Mouse (Mus musculus): ENCODE data around the gene Cnp.
A peak's percentile ranks its signal among the peaks of the same experiment; 100 is the strongest.
"Not testable (repeated sequence)": the region's sequence is repeated elsewhere in the genome, so short reads cannot be mapped to it uniquely, and the experiment has no call there.

Cnp gene

DNA sequence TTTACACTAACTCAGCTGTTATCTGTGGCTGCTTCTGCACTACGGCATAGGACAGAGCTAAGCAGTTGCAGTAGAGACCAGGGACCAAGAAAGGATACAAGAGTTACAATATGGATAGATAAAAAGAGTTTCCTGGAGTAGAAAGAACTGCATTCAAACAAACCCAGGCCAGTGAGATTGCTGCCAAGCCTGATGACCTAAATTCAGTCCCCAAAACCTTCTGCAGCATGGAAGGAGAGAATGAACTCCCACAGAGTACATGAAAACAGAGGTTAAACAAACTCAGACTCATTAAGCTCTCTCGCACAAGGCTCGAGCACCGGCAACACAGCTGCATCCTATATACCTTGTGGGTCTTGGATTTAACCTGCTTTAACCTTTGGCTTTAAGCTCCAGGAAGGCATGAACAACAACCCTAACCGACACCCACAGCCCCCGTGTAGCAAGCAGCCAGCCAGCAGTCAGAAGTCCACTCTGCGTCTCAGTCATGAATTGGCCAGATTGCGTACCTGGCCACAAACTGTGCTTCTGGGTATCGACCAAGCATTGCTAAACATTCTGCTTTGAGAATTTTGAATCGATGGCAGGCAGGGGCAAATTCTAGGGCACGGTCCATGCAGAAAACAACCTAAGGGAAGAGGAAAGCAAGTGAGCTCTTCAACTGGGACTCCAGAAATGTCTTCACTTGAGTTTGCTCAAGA lies 17.8 kb downstream of the Cnp start:
- no peak for DNase-seq

DNA sequence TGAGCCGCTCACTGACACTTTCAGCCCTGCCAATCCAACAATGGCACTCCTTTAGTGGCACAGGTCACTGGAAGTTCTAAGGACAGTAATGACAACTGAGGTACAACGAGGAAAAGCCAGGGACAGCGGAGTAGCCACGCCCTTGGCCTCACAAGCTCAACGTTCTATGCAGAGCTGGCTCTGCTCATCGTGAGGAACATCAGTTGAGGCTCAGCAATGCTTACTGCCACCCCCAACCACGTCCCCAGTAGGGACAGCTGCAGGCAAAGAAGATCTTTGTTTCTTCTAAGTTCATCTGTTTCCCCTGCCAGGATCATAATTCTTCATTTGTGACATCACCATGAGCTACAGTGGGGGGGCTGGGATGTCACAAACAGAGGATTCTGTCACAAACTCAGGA lies 19.9 kb downstream of the Cnp start:
- DNase-seq, result no peak

GRCm38 (mm10) chr11:100595533-100595932 lies 20.8 kb downstream of the Cnp start:
- DNase-seq, result no peak

- no peak for DNase-seq
Measured at GRCm38 (mm10) chr11:100598074-100598473, 23.4 kb downstream of the Cnp start.

- DNase-seq, result no peak
Measured at GRCm38 (mm10) chr11:100601372-100601771, 26.7 kb downstream of the Cnp start.

GRCm38 (mm10) chr11:100603155-100603554 lies 28.5 kb downstream of the Cnp start:
- no peak for DNase-seq

GRCm38 (mm10) chr11:100603813-100604212 lies 29.1 kb downstream of the Cnp start:
- no peak for DNase-seq

DNA sequence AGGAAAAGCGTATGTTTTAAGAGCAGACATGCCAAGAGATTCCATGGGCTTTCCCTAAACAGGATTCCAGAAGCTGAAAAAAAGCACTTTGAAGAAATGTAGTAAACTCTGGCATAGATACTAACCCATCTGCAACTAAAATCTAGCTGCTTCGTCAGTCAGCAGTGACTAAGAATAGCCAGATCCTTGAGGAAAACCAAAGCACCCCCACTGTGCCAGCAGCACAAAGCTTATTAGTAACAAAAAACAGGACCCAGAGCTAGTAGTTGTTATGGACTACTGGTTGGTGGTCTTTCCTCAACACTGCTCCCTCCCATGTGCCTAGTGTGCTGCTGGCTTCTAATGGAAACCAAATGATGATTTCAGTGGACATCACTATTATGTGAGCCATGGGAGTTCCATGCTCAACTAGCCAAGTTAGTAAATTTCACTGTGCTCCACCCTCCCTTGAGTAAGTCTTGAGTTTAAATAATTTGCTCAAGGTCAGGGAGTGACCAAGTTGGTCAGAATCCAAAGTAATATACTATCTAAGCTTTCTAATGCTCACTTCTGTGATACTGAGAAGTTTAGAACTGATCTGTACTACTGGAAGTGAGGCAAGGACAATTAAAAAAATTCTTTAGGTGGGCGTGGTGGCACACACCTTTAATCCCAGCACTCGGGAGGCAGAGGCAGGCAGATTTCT lies 29.8 kb downstream of the Cnp start:
- DNase-seq, result no peak

DNA sequence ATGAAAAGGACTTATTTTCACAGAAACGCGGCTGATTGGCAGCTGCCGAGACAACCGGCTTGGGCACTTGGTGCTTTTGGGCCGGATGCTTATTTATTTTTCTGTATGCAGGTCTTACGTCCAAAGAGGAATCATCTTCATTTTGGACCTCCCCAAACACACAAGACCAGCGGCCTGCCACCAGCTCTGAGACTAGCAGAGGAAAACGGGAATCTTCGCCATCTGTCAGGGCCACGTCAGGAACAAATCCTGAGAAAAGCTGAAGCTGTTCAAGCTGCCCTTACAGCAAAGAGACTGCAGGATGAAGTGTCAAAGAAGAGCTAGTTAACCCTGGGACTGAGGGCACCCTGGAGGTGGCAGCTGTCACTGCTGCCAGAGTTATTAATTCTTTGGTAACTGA lies 30.7 kb downstream of the Cnp start:
- DNase-seq, result no peak

- no peak for DNase-seq
Measured at GRCm38 (mm10) chr11:100607121-100607520, 32.4 kb downstream of the Cnp start.

GRCm38 (mm10) chr11:100608796-100609195 lies 34.1 kb downstream of the Cnp start:
- no peak for DNase-seq

GRCm38 (mm10) chr11:100609355-100609996 lies 34.8 kb downstream of the Cnp start:
- no peak for DNase-seq

DNA sequence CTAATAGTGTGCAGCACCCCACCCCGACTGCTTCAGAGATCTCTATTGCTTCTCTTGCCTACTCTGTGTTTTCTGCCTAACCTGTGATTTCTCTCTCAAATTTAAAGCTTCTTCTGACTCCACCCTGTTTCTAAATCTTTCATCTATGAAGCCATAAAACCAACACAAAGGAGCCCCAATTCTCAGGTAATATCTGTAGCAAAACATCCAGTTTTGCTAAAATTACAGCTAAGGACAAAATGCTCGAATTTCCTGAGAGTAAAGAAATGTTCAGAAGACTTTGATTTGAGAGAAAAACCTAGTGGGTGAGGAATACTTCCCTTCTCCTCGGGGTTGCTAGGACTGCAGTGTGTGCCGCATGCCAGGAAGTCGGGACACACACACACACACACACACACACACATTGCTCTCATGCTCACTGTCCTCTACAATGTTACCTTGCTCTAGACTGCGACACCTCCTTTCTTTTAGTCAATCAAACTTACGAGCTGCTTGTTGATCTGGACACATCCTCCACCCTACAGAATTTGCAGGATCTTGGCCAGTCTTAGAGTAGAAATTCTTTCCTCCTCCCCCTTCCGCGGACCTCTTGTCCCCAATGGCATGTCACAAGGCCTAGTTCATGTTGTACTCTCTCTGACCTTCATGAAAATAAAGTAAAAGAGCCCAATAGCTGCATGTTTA lies 35.4 kb downstream of the Cnp start:
- DNase-seq, result no peak

DNA sequence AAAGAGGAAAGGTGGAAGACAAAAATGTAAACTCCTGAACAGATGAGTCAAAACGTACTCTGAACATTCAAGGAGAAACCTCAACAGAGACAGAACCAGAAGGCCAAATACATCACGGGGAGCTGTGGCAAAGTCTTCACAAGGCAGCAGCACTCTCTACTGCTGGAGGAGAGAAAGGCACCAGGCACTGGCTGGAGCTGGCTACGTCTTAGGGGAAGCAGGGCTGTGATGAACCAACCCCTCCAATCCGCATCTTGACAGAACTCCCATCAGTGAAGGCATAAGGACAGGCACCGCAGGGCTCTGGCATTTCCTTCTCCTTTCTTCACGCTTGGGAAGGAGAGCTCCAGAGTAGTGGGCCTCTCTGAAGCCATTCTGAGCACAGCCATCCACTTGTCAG lies 36.9 kb downstream of the Cnp start:
- DNase-seq, result no peak

DNA sequence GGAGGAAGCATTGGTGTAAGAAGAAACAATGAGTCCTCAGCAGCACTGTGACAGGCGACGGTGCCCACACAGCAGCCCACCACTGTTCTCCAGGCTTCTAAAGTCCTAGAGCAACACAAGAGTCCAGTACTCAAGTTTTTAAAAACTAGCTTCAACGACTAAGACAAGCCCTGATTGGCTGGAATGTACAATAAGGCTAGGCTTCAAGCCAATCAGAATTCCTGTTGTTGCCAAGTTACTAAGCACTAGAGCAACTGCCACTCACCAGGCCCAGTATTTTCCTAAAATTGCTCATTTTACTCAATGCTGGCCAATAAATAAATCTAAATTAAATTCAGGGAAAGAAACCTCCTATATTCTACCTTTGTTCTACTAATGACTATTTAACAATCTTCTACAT lies 38.5 kb downstream of the Cnp start:
- DNase-seq, result no peak

- DNase-seq, result no peak
Measured at GRCm38 (mm10) chr11:100616332-100616731, 41.6 kb downstream of the Cnp start.

GRCm38 (mm10) chr11:100616836-100617235 lies 42.1 kb downstream of the Cnp start:
- not testable (repeated sequence) for DNase-seq

GRCm38 (mm10) chr11:100617480-100617879 lies 42.8 kb downstream of the Cnp start:
- DNase-seq, result no peak

GRCm38 (mm10) chr11:100618761-100619484 lies 44.2 kb downstream of the Cnp start, which contains the start of gene Nkiras2:
Gene Nkiras2 (plus strand): TSS chr11:100619244.
- DNase-seq, result peak; percentile 65

- DNase-seq, result peak; percentile 87 to 89
Measured at GRCm38 (mm10) chr11:100619485-100619975, 44.8 kb downstream of the Cnp start.

DNA sequence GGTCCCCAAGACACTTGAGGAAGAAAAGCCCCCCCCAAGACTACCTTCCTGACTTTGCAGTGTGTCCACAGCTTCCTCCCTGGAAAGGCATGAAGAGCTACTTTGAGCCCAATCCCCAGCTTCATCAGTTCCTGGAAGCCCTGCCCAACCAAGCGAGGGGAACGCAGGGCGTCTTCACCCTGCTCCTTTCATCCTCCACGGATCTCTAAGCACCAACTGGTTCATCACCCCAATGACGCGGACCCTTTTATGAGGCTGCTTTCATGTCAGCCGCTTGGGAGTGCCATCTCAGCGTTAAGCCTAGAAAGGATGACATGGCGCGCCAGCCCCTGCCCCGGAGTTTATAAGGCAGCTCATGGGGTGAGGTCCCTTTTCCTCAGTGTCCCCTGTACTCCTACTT lies 45.3 kb downstream of the Cnp start, which contains the start of gene Dnajc7:
Gene Dnajc7, minus strand, starts transcription at position 187 of the 400 bp plus-strand sequence.
- no peak for DNase-seq

DNA sequence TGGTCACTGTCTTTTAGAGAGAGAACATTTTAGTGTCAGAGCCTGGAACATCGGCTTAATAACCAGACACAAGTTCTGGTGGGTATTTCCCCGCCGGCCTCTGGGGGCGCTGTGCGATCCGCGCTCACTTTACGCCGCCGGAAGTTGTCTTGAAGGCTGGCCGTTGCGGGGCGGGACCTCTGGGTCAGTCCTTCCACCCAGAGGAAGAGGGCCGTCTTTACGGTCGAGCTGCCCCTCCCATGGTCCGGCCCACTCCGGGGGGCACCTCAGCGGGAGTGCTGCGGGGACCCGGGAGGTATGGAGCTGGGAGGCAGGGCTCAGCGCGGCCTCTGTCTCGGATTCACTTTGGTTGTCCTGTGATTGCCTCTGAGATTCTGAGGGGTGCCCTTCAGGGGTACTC lies 48.0 kb downstream of the Cnp start:
- peak; percentile 89 to 95 for DNase-seq

Measured in spleen, adult 18-20 months (tissue).